Mouse (Mus musculus) hindbrain, embryonic 14.5 days (tissue): ENCODE results near the gene Fbxo7. TPM values are rescaled to one million over a fixed set of nuclear protein-coding genes. Genes with fewer than 3 reads are reported as not detected.

ENCODE experiments used
- ATAC-seq: fragments of 200-750 bp; cut with Nextera tagmentation; 2 replicates; pipeline ENCODE4 v1.8.0; 2017; ENCODE audit warnings: moderate number of reproducible peaks, mild to moderate bottlenecking, moderate TSS enrichment, moderate library complexity; ENCODE audit not compliant: low FRiP score
- DNase-seq: peaks from one replicate; pipeline ENCODE4 v3.0.0-alpha.2; 2015; ENCODE audit warnings: low spot score
- H3K27ac ChIP-seq: fragments of 300-500 bp; sonication (generic); 2 replicates; pipeline ENCODE4 v1.5.1; 2014; ENCODE audit warnings: mild to moderate bottlenecking, moderate library complexity
- H3K27me3 ChIP-seq: fragments of 300-500 bp; sonication (generic); 2 replicates; pipeline ENCODE4 v1.6.1; 2014; ENCODE audit warnings: mild to moderate bottlenecking, low read length, mixed read lengths; ENCODE audit not compliant: control insufficient read depth, insufficient read depth
- H3K36me3 ChIP-seq: fragments of 300-500 bp; sonication (generic); replicated peaks from 2 replicates; pipeline ENCODE4 v1.6.1; 2014; ENCODE audit not compliant: control insufficient read depth, insufficient read depth
- H3K4me1 ChIP-seq: fragments of 300-500 bp; sonication (generic); replicated peaks from 2 replicates; pipeline ENCODE4 v1.6.1; 2014; ENCODE audit warnings: antibody characterized with exemption, low read length, mixed read lengths; ENCODE audit not compliant: control insufficient read depth, insufficient read depth
- H3K4me2 ChIP-seq: fragments of 300-500 bp; sonication (generic); replicated peaks from 2 replicates; pipeline ENCODE4 v1.6.1; 2014; ENCODE audit warnings: mild to moderate bottlenecking, moderate library complexity
- H3K4me3 ChIP-seq: fragments of 300-500 bp; sonication (generic); replicated peaks from 2 replicates; pipeline ENCODE4 v1.5.1; 2014; ENCODE audit warnings: mild to moderate bottlenecking, low read length
- H3K9ac ChIP-seq: fragments of 300-500 bp; sonication (generic); 2 replicates; pipeline ENCODE4 v1.6.1; 2014
- H3K9me3 ChIP-seq: fragments of 300-500 bp; sonication (generic); 2 replicates; pipeline ENCODE4 v1.6.1; 2016; ENCODE audit warnings: low read length; ENCODE audit not compliant: control insufficient read depth
- WGBS: fragments of 180-500 bp; shearing (Covaris S2); extraction: QIAGEN DNeasy Blood & Tissue Kit; methylation state at CpG from one replicate; pipeline ENCODE4 v1.1.7; 2014; 5-methylcytosine and 5-hydroxymethylcytosine counted together
- polyA plus RNA-seq: library from polyadenylated mRNA; unstranded; fragments of >200 nt; fragmentation: Nextera tagmentation; extraction: Ambion mirVana; gene quantifications from 2 replicates; pipeline ENCODE4 v1.2.1, GENCODE M21; 2014

Fbxo7 gene
- polyA plus RNA-seq, result 22.3 and 24.7 TPM in 2 replicates

GRCm38 (mm10) chr10:86021749-86022473 is at the start of gene Fbxo7:
Gene Fbxo7 (plus strand): TSS chr10:86021972.
- H3K27ac ChIP-seq, result peak within 1 kb of the TSS; percentile 78
- peak within 1 kb of the TSS; percentile 65 for H3K4me2 ChIP-seq
- ATAC-seq (peak; percentile 97), DNase-seq (peak; percentile 96)
- no peaks in the 10 kb centered on the region for H3K9me3 ChIP-seq
- under 1% methylated on average over 82 of the region's 82 CpGs for WGBS
- H3K9ac ChIP-seq, result peak within 1 kb of the TSS; percentile 73
- H3K4me1 ChIP-seq, result peaks cover 9% of the 10 kb centered on the region; the same call in 1 of the 2 replicates
- peak within 1 kb of the TSS; percentile 77 for H3K4me3 ChIP-seq
- H3K27me3 ChIP-seq, result no peaks in the 10 kb centered on the region
- H3K36me3 ChIP-seq, result 0 out of 2 replicates have a peak, but pooled peaks cover 3% of the 10 kb centered on the region

DNA sequence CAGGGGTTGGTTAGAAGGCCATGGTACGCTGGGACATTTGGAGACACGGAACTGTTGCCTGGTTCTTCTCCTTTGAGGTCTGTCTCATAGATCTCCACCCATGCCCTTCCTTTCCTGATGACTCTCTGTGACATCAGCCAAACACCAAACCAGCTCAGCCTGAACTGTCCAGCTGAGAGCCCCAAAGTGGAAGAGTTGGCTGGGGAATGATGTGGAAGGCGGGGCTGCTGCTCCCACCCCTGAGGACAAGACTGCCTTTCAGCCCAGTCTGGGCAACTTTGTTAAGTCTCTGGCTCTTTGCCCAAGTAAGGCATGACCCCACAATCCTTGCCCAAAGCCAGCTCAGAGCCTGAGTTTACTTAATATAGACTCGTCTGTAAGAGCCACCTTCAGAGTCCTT is 48.9 kb upstream of the Fbxo7 start:
- H3K9ac ChIP-seq, result no peak overlapping the region
- H3K4me2 ChIP-seq, result no peak overlapping the region
- H3K9me3 ChIP-seq, result no peaks in the 10 kb centered on the region
- WGBS, result 85% methylated on average over 4 of the region's 4 CpGs
- no peaks in the 10 kb centered on the region for H3K36me3 ChIP-seq
- no peaks in the 10 kb centered on the region for H3K4me1 ChIP-seq
- no peak for ATAC-seq
- no peak for DNase-seq
- no peaks in the 10 kb centered on the region for H3K27me3 ChIP-seq
- no peak overlapping the region for H3K27ac ChIP-seq
- no peak overlapping the region for H3K4me3 ChIP-seq

DNA sequence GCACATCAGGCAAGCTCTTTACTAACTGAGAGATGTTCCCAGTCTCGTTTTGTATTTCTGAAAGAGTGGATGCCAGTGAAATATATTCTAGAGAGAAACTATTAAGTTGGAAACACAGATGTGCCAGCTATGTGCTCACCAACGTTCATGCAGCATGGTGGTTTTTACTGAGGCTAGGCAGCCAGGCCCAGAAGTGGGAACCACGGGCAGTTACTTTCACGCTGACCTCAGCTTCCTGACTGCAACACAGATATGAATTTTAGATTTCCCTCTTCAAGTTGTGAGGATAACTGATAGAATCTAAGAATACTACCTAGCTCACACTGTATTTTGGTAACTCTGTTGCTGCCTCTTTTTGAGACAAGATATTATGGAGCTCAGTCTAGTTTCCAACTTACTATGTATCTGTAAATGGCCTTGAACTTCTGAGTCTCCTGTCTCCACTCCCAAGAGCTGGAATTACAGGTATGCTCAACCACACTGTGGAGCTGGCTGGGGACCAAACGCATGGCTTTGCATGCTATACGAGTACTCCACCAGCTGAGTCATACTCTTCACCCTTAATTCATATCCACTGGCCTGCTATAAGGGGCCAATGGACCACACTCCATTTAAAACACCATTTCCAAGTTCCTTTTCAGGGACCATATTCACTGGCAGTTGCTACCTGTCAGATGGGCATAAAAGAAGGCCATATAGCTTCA is 32.2 kb upstream of the Fbxo7 start:
- ATAC-seq, result no peak
- no peak overlapping the region for H3K27ac ChIP-seq
- WGBS, result 79% methylated on average over 6 of the region's 6 CpGs
- no peaks in the 10 kb centered on the region for H3K4me1 ChIP-seq
- H3K9ac ChIP-seq, result no peak overlapping the region
- H3K27me3 ChIP-seq, result no peaks in the 10 kb centered on the region
- H3K4me3 ChIP-seq, result no peak overlapping the region
- no peak for DNase-seq
- H3K4me2 ChIP-seq, result no peak overlapping the region
- no peaks in the 10 kb centered on the region for H3K9me3 ChIP-seq
- no peaks in the 10 kb centered on the region for H3K36me3 ChIP-seq

GRCm38 (mm10) chr10:85992412-85992811 is 29.4 kb upstream of the Fbxo7 start:
- no peak for DNase-seq
- ATAC-seq, result no peak
- WGBS, result 89% methylated on average over 4 of the region's 4 CpGs
- no peaks in the 10 kb centered on the region for H3K4me1 ChIP-seq
- H3K9me3 ChIP-seq, result no peaks in the 10 kb centered on the region
- no peak overlapping the region for H3K27ac ChIP-seq
- H3K27me3 ChIP-seq, result no peaks in the 10 kb centered on the region
- H3K4me3 ChIP-seq, result no peak overlapping the region
- no peak overlapping the region for H3K4me2 ChIP-seq
- no peak overlapping the region for H3K9ac ChIP-seq
- no peaks in the 10 kb centered on the region for H3K36me3 ChIP-seq

DNA sequence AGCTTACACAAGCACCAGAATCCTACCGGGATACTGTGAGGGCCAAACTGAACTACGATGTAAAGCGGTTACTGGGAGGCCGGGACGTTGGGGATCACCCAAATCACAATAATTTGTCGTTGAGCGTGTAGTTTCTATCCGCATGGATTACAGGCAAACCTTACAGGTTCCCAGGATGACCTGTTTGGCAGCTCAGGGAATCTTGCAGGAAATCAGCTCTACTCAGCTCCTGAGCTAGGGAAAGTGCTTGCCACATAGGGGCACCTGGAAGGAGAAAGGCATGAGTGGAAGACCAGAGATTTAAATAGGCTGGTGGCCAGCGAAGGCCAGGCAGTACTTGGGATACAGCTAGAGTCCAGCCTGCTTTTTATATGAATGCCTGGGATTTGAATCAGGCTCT is 27.9 kb upstream of the Fbxo7 start:
- no peaks in the 10 kb centered on the region for H3K4me1 ChIP-seq
- H3K27me3 ChIP-seq, result no peaks in the 10 kb centered on the region
- no peak overlapping the region for H3K27ac ChIP-seq
- no peak overlapping the region for H3K4me3 ChIP-seq
- H3K9ac ChIP-seq, result no peak overlapping the region
- no peak for DNase-seq
- no peaks in the 10 kb centered on the region for H3K9me3 ChIP-seq
- no peak for ATAC-seq
- WGBS, result 88% methylated on average over 9 of the region's 9 CpGs
- no peaks in the 10 kb centered on the region for H3K36me3 ChIP-seq
- H3K4me2 ChIP-seq, result no peak overlapping the region

DNA sequence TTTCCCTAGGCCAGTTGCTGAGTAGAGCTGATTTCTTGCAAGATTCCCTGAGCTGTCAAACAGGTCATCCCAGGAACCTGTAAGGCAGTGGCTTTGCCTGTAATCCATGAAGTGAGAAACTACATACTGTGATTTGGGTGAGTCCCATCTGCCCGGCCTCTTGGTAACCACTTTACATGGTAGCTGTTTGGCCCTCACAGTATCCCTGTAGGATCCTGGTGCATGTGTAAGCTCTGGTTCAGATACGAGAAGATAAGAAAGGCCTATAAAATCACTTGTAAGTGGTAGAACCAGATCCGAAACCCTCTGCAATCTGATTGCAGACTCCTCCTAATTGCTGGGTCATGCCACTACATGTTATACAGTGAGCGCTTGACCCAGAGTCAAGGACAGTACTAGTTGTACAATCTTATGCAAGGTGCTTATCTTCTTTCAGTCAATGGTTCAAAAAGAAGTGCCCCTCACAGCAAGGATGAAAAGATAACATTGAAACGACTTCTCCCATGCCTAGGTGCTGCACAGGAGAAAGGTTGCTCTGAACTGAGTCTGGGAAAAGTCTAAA is 27.1 kb upstream of the Fbxo7 start:
- H3K36me3 ChIP-seq, result no peaks in the 10 kb centered on the region
- WGBS, result 84% methylated on average over 5 of the region's 5 CpGs
- no peak overlapping the region for H3K4me2 ChIP-seq
- no peaks in the 10 kb centered on the region for H3K27me3 ChIP-seq
- no peak for DNase-seq
- H3K4me3 ChIP-seq, result no peak overlapping the region
- no peak overlapping the region for H3K27ac ChIP-seq
- H3K4me1 ChIP-seq, result no peaks in the 10 kb centered on the region
- ATAC-seq, result no peak
- H3K9me3 ChIP-seq, result no peaks in the 10 kb centered on the region
- H3K9ac ChIP-seq, result no peak overlapping the region

DNA sequence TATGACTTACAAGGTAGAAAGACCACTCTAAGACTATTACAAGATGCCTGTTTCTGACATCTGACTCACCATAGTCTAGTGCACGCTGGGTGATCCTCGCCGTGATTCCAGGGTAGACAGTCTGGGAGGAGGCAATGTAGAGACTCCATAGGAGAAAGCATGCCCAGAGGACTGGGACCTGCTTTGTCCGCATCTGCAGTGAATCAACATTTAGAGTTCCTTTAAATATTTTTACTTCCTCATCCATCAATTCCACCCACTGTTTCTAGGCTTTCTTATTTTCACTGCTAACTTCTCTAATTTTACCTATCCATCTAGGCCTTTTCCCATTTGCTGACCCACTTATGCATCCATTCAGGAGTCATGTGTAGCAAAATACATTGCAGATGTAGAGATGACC is 21.3 kb upstream of the Fbxo7 start:
- H3K27ac ChIP-seq, result no peak overlapping the region
- no peaks in the 10 kb centered on the region for H3K27me3 ChIP-seq
- no peaks in the 10 kb centered on the region for H3K9me3 ChIP-seq
- no peak overlapping the region for H3K9ac ChIP-seq
- H3K36me3 ChIP-seq, result no peaks in the 10 kb centered on the region
- DNase-seq (no peak), ATAC-seq (no peak)
- H3K4me1 ChIP-seq, result no peaks in the 10 kb centered on the region
- no peak overlapping the region for H3K4me2 ChIP-seq
- 97% methylated on average over 4 of the region's 4 CpGs for WGBS
- no peak overlapping the region for H3K4me3 ChIP-seq

DNA sequence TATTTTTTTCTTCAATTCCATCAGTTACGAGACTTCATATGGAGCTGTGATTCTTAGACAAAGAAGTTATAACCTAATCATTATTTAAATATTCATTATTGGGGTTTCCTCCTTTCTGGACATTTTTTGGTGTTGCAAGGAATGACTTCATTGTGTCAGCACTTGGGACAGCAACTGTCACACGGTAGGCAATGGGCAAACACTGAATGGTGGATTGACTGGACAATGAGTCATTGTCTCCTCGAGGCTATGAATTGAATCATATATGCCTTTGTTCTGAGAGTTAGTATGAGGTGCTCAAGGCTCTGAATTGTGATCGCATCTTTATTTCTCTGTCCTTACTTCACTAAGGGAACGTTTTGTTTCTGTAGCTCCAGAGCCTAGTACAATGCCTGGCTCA is 15.3 kb upstream of the Fbxo7 start:
- no peaks in the 10 kb centered on the region for H3K27me3 ChIP-seq
- H3K4me2 ChIP-seq, result no peak overlapping the region
- no peaks in the 10 kb centered on the region for H3K4me1 ChIP-seq
- H3K36me3 ChIP-seq, result no peaks in the 10 kb centered on the region
- WGBS, result 61% methylated on average over 5 of the region's 5 CpGs
- no peak for DNase-seq
- no peak for ATAC-seq
- H3K9ac ChIP-seq, result no peak overlapping the region
- H3K9me3 ChIP-seq, result no peaks in the 10 kb centered on the region
- no peak overlapping the region for H3K4me3 ChIP-seq
- H3K27ac ChIP-seq, result no peak overlapping the region

DNA sequence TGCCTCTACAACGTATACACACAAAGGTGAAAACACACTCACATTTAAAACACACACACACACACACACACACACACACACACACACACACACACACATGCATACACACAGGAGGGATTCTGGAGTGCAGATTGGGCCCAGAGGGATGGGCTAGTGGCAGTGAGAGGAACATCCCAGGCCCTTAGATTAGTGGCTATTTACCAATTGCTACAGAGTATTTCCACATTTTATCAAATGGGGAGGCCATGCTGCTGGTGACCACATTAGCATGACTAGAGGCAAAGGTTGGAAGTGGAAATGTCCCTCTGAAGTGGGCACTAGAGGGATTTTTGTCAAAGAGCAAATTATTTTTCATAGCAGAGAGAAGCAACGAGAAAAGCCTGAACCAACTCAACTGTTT is 12.1 kb upstream of the Fbxo7 start:
- Histone ChIP-seq H3K4me3 (no peak overlapping the region), H3K4me1 (no peaks in the 10 kb centered on the region), H3K4me2 (no peak overlapping the region), H3K27ac (no peak overlapping the region), H3K9ac (no peak overlapping the region), H3K9me3 (no peaks in the 10 kb centered on the region), H3K36me3 (no peaks in the 10 kb centered on the region), H3K27me3 (no peaks in the 10 kb centered on the region)
- WGBS, result 89% methylated on average over 2 of the region's 2 CpGs
- DNase-seq (no peak), ATAC-seq (no peak)
